Mouse (Mus musculus): Measurements from ENCODE around the gene S100a3. TPM values are rescaled to one million over a fixed set of nuclear protein-coding genes. Genes with fewer than 3 reads are reported as not detected.

The S100a3 gene
- polyA plus RNA-seq, 1 experiment from 2014 or later: 0.39 TPM

- DNase-seq (ENCODE audit: low spot score) (peak; percentile 39), ATAC-seq (ENCODE audit: low FRiP score) (no peak)
- 65% methylated on average over 4 of the region's 4 CpGs for WGBS
- no peak overlapping the region for H3K27ac ChIP-seq (ENCODE audit: low read depth, low read length)
- H3K4me1 ChIP-seq (replicated peaks; ENCODE audit: control insufficient read depth, insufficient read depth, low read length): no peaks in the 10 kb centered on the region
- H3K27me3 ChIP-seq (ENCODE audit: control insufficient read depth, insufficient read depth, low read length): no peaks in the 10 kb centered on the region
- no peaks in the 10 kb centered on the region for H3K9me3 ChIP-seq (ENCODE audit: control insufficient read depth, low read length)
- H3K4me3 ChIP-seq (ENCODE audit: low read depth, low read length): no peak overlapping the region
- H3K4me2 ChIP-seq (replicated peaks; ENCODE audit: low read depth, low read length): no peak overlapping the region
- H3K9ac ChIP-seq (ENCODE audit: low read depth, low read length): no peak overlapping the region
- no peaks in the 10 kb centered on the region for H3K36me3 ChIP-seq (ENCODE audit: control insufficient read depth, insufficient read depth, low read length)
Measured at GRCm38 (mm10) chr3:90525421-90525820, 35.0 kb upstream of the S100a3 start.

GRCm38 (mm10) chr3:90526076-90526475, 34.3 kb upstream of the S100a3 start:
- DNase-seq (ENCODE audit: low spot score) (no peak), ATAC-seq (ENCODE audit: low FRiP score) (no peak)
- no peak overlapping the region for H3K9ac ChIP-seq (ENCODE audit: low read depth, low read length)
- no peaks in the 10 kb centered on the region for H3K9me3 ChIP-seq (ENCODE audit: control insufficient read depth, low read length)
- H3K4me2 ChIP-seq (replicated peaks; ENCODE audit: low read depth, low read length): no peak overlapping the region
- no peak overlapping the region for H3K4me3 ChIP-seq (ENCODE audit: low read depth, low read length)
- 87% methylated on average over 2 of the region's 2 CpGs for WGBS
- no peaks in the 10 kb centered on the region for H3K36me3 ChIP-seq (ENCODE audit: control insufficient read depth, insufficient read depth, low read length)
- no peak overlapping the region for H3K27ac ChIP-seq (ENCODE audit: low read depth, low read length)
- no peaks in the 10 kb centered on the region for H3K27me3 ChIP-seq (ENCODE audit: control insufficient read depth, insufficient read depth, low read length)
- no peaks in the 10 kb centered on the region for H3K4me1 ChIP-seq (replicated peaks; ENCODE audit: control insufficient read depth, insufficient read depth, low read length)

GRCm38 (mm10) chr3:90526580-90526979, 33.8 kb upstream of the S100a3 start, which contains the start of gene S100a14:
Gene S100a14 (plus strand): TSS chr3:90526856.
- no peak within 1 kb of the TSS for H3K4me3 ChIP-seq (ENCODE audit: low read depth, low read length)
- no peak within 1 kb of the TSS for H3K9ac ChIP-seq (ENCODE audit: low read depth, low read length)
- no peaks in the 10 kb centered on the region for H3K9me3 ChIP-seq (ENCODE audit: control insufficient read depth, low read length)
- H3K36me3 ChIP-seq (ENCODE audit: control insufficient read depth, insufficient read depth, low read length): no peaks in the 10 kb centered on the region
- ATAC-seq (ENCODE audit: low FRiP score) (no peak), DNase-seq (ENCODE audit: low spot score) (no peak)
- no peak within 1 kb of the TSS for H3K27ac ChIP-seq (ENCODE audit: low read depth, low read length)
- 75% methylated on average over 5 of the region's 5 CpGs for WGBS
- no peaks in the 10 kb centered on the region for H3K27me3 ChIP-seq (ENCODE audit: control insufficient read depth, insufficient read depth, low read length)
- no peak within 1 kb of the TSS for H3K4me2 ChIP-seq (replicated peaks; ENCODE audit: low read depth, low read length)
- H3K4me1 ChIP-seq (replicated peaks; ENCODE audit: control insufficient read depth, insufficient read depth, low read length): no peaks in the 10 kb centered on the region

GRCm38 (mm10) chr3:90527291-90527873, 33.0 kb upstream of the S100a3 start:
- Histone ChIP-seq H3K4me3 (ENCODE audit: low read depth, low read length) (no peak overlapping the region), H3K27me3 (ENCODE audit: control insufficient read depth, insufficient read depth, low read length) (no peaks in the 10 kb centered on the region), H3K27ac (ENCODE audit: low read depth, low read length) (no peak overlapping the region), H3K9me3 (ENCODE audit: control insufficient read depth, low read length) (no peaks in the 10 kb centered on the region), H3K4me2 (replicated peaks; ENCODE audit: low read depth, low read length) (no peak overlapping the region), H3K9ac (ENCODE audit: low read depth, low read length) (no peak overlapping the region), H3K4me1 (replicated peaks; ENCODE audit: control insufficient read depth, insufficient read depth, low read length) (no peaks in the 10 kb centered on the region), H3K36me3 (ENCODE audit: control insufficient read depth, insufficient read depth, low read length) (no peaks in the 10 kb centered on the region)
- no peak for ATAC-seq (ENCODE audit: low FRiP score)
- no peak for DNase-seq (ENCODE audit: low spot score)
- 87% methylated on average over 7 of the region's 7 CpGs for WGBS

- DNase-seq (ENCODE audit: low spot score) (no peak), ATAC-seq (ENCODE audit: low FRiP score) (no peak)
- Histone ChIP-seq H3K27me3 (ENCODE audit: control insufficient read depth, insufficient read depth, low read length) (no peaks in the 10 kb centered on the region), H3K27ac (ENCODE audit: low read depth, low read length) (no peak overlapping the region), H3K4me3 (ENCODE audit: low read depth, low read length) (no peak overlapping the region), H3K36me3 (ENCODE audit: control insufficient read depth, insufficient read depth, low read length) (no peaks in the 10 kb centered on the region), H3K9me3 (ENCODE audit: control insufficient read depth, low read length) (no peaks in the 10 kb centered on the region), H3K9ac (ENCODE audit: low read depth, low read length) (no peak overlapping the region), H3K4me2 (replicated peaks; ENCODE audit: low read depth, low read length) (no peak overlapping the region), H3K4me1 (replicated peaks; ENCODE audit: control insufficient read depth, insufficient read depth, low read length) (no peaks in the 10 kb centered on the region)
- 68% methylated on average over 5 of the region's 5 CpGs for WGBS
Measured at GRCm38 (mm10) chr3:90531713-90532112, 28.7 kb upstream of the S100a3 start.

GRCm38 (mm10) chr3:90535446-90535845, 24.9 kb upstream of the S100a3 start:
- H3K9me3 ChIP-seq (ENCODE audit: control insufficient read depth, low read length): no peaks in the 10 kb centered on the region
- no peak overlapping the region for H3K4me2 ChIP-seq (replicated peaks; ENCODE audit: low read depth, low read length)
- no peaks in the 10 kb centered on the region for H3K4me1 ChIP-seq (replicated peaks; ENCODE audit: control insufficient read depth, insufficient read depth, low read length)
- H3K4me3 ChIP-seq (ENCODE audit: low read depth, low read length): no peak overlapping the region
- no peaks in the 10 kb centered on the region for H3K27me3 ChIP-seq (ENCODE audit: control insufficient read depth, insufficient read depth, low read length)
- no peak overlapping the region for H3K9ac ChIP-seq (ENCODE audit: low read depth, low read length)
- H3K27ac ChIP-seq (ENCODE audit: low read depth, low read length): no peak overlapping the region
- no peaks in the 10 kb centered on the region for H3K36me3 ChIP-seq (ENCODE audit: control insufficient read depth, insufficient read depth, low read length)
- no peak for ATAC-seq (ENCODE audit: low FRiP score)
- 50% methylated on average over 1 of the region's 1 CpGs for WGBS
- DNase-seq (ENCODE audit: low spot score): no peak

GRCm38 (mm10) chr3:90537141-90537904, 23.1 kb upstream of the S100a3 start, which contains the start of gene S100a16:
Gene S100a16 (plus strand): TSS chr3:90537254.
- 41% methylated on average over 10 of the region's 10 CpGs for WGBS
- Histone ChIP-seq H3K4me1 (replicated peaks; ENCODE audit: control insufficient read depth, insufficient read depth, low read length) (no peaks in the 10 kb centered on the region), H3K9ac (ENCODE audit: low read depth, low read length) (no peak within 1 kb of the TSS), H3K27ac (ENCODE audit: low read depth, low read length) (no peak within 1 kb of the TSS), H3K4me2 (replicated peaks; ENCODE audit: low read depth, low read length) (no peak within 1 kb of the TSS), H3K4me3 (ENCODE audit: low read depth, low read length) (no peak within 1 kb of the TSS), H3K36me3 (ENCODE audit: control insufficient read depth, insufficient read depth, low read length) (no peaks in the 10 kb centered on the region), H3K9me3 (ENCODE audit: control insufficient read depth, low read length) (no peaks in the 10 kb centered on the region), H3K27me3 (ENCODE audit: control insufficient read depth, insufficient read depth, low read length) (no peaks in the 10 kb centered on the region)
- no peak for ATAC-seq (ENCODE audit: low FRiP score)
- DNase-seq (ENCODE audit: low spot score): no peak

GRCm38 (mm10) chr3:90537905-90538296, 22.5 kb upstream of the S100a3 start:
- ATAC-seq (ENCODE audit: low FRiP score) (no peak), DNase-seq (ENCODE audit: low spot score) (no peak)
- no peak overlapping the region for H3K9ac ChIP-seq (ENCODE audit: low read depth, low read length)
- 80% methylated on average over 4 of the region's 5 CpGs for WGBS
- H3K4me1 ChIP-seq (replicated peaks; ENCODE audit: control insufficient read depth, insufficient read depth, low read length): no peaks in the 10 kb centered on the region
- no peak overlapping the region for H3K27ac ChIP-seq (ENCODE audit: low read depth, low read length)
- H3K4me3 ChIP-seq (ENCODE audit: low read depth, low read length): no peak overlapping the region
- H3K36me3 ChIP-seq (ENCODE audit: control insufficient read depth, insufficient read depth, low read length): no peaks in the 10 kb centered on the region
- H3K4me2 ChIP-seq (replicated peaks; ENCODE audit: low read depth, low read length): no peak overlapping the region
- H3K27me3 ChIP-seq (ENCODE audit: control insufficient read depth, insufficient read depth, low read length): no peaks in the 10 kb centered on the region
- no peaks in the 10 kb centered on the region for H3K9me3 ChIP-seq (ENCODE audit: control insufficient read depth, low read length)

- Histone ChIP-seq H3K36me3 (ENCODE audit: control insufficient read depth, insufficient read depth, low read length) (no peaks in the 10 kb centered on the region), H3K4me3 (ENCODE audit: low read depth, low read length) (no peak overlapping the region), H3K9ac (ENCODE audit: low read depth, low read length) (0 out of 2 replicates have a peak overlapping the region, but pooled peaks have one; percentile 19), H3K27me3 (ENCODE audit: control insufficient read depth, insufficient read depth, low read length) (no peaks in the 10 kb centered on the region), H3K27ac (ENCODE audit: low read depth, low read length) (peak overlapping the region; percentile 36; the same call in 1 of the 2 replicates), H3K9me3 (ENCODE audit: control insufficient read depth, low read length) (no peaks in the 10 kb centered on the region), H3K4me1 (replicated peaks; ENCODE audit: control insufficient read depth, insufficient read depth, low read length) (no peaks in the 10 kb centered on the region), H3K4me2 (replicated peaks; ENCODE audit: low read depth, low read length) (peak overlapping the region; percentile 21)
- ATAC-seq (ENCODE audit: low FRiP score) (peak; percentile 76), DNase-seq (ENCODE audit: low spot score) (peak; percentile 38)
- 32% methylated on average over 4 of the region's 4 CpGs for WGBS
Measured at GRCm38 (mm10) chr3:90540904-90541303, 19.5 kb upstream of the S100a3 start.
